9 mouse cellular contexts compared by ENCODE assay signal in genomic region chr1:172000641-172001040, GRCm38 (mm10). TPM values are rescaled to one million over a fixed set of nuclear protein-coding genes. Genes with fewer than 3 reads are reported as not detected.
A peak's percentile ranks its signal among the peaks of the same experiment; 100 is the strongest.
DNase-seq lines count a peak whose midpoint lies in the region; ATAC-seq lines count a peak whose summit lies in the region.
"Had no signal": no experiment of that assay in that cellular context is flagged by ENCODE, and none has a peak within 500 bp of the region (broad histone marks: within the 10 kb centered on the region; RNA-seq: fewer than 3 reads in every experiment).

No protein-coding gene starts in this region.

- peak; percentile 63 for ATAC-seq in forebrain, embryonic 15.5 days (replicated peaks)
- peak; percentile 53; the same call in 1 of the 2 replicates for ATAC-seq in kidney, embryonic 14.5 days (ENCODE audit: low FRiP score, low TSS enrichment)
- ATAC-seq in liver, embryonic 13.5 days (ENCODE audit: low read depth) = no peak
- peak; percentile 42 for ATAC-seq in neural tube, embryonic 12.5 days (ENCODE audit: low FRiP score, low read depth)

- H3K36me3 ChIP-seq in forebrain, embryonic 15.5 days = peaks cover 38% of the 10 kb centered on the region
- H3K36me3 ChIP-seq in kidney, embryonic 14.5 days (ENCODE audit: control insufficient read depth, insufficient read depth, low read length) = peaks cover 26% of the 10 kb centered on the region
- H3K36me3 ChIP-seq in liver, embryonic 13.5 days = no peaks in the 10 kb centered on the region
- peaks cover 49% of the 10 kb centered on the region for H3K36me3 ChIP-seq in neural tube, embryonic 12.5 days

- no peaks in the 10 kb centered on the region for H3K27me3 ChIP-seq in forebrain, embryonic 15.5 days
- no peaks in the 10 kb centered on the region for H3K27me3 ChIP-seq in kidney, embryonic 14.5 days (ENCODE audit: control insufficient read depth, insufficient read depth, low read length)
- no peaks in the 10 kb centered on the region for H3K27me3 ChIP-seq in liver, embryonic 13.5 days
- H3K27me3 ChIP-seq in neural tube, embryonic 12.5 days (replicated peaks) = no peaks in the 10 kb centered on the region
- H3K27me3 ChIP-seq: limb, embryonic 15.5 days had no signal

- no peak overlapping the region for H3K9ac ChIP-seq in forebrain, embryonic 15.5 days (replicated peaks)
- H3K9ac ChIP-seq in kidney, embryonic 14.5 days (ENCODE audit: low read depth, low read length) = no peak overlapping the region
- no peak overlapping the region for H3K9ac ChIP-seq in liver, embryonic 13.5 days
- no peak overlapping the region for H3K9ac ChIP-seq in neural tube, embryonic 12.5 days
- H3K9ac ChIP-seq: limb, embryonic 15.5 days had no signal

- no peak overlapping the region for H3K27ac ChIP-seq in forebrain, embryonic 15.5 days (replicated peaks)
- no peak overlapping the region for H3K27ac ChIP-seq in kidney, embryonic 14.5 days (ENCODE audit: low read depth, low read length)
- no peak overlapping the region for H3K27ac ChIP-seq in liver, embryonic 13.5 days
- no peak overlapping the region for H3K27ac ChIP-seq in neural tube, embryonic 12.5 days
- H3K27ac ChIP-seq: limb, embryonic 15.5 days had no signal

- 60% methylated on average over 3 of the region's 3 CpGs for WGBS in forebrain, embryonic 15.5 days
- 66% methylated on average over 3 of the region's 3 CpGs for whole genome bisulfite sequencing in kidney, embryonic 14.5 days
- WGBS in liver, embryonic 13.5 days (ENCODE audit: insufficient replicate concordance) = 34% methylated on average over 3 of the region's 3 CpGs
- 61% methylated on average over 3 of the region's 3 CpGs for WGBS in neural tube, embryonic 12.5 days

- no peak overlapping the region for H3K4me2 ChIP-seq in forebrain, embryonic 15.5 days (replicated peaks)
- H3K4me2 ChIP-seq in kidney, embryonic 14.5 days (replicated peaks; ENCODE audit: low read depth, low read length) = no peak overlapping the region
- no peak overlapping the region for H3K4me2 ChIP-seq in liver, embryonic 13.5 days
- no peak overlapping the region for H3K4me2 ChIP-seq in neural tube, embryonic 12.5 days (replicated peaks)
- H3K4me2 ChIP-seq: limb, embryonic 15.5 days had no signal

- no peaks in the 10 kb centered on the region for H3K9me3 ChIP-seq in forebrain, embryonic 15.5 days
- H3K9me3 ChIP-seq in kidney, embryonic 14.5 days (ENCODE audit: control insufficient read depth, low read length) = no peaks in the 10 kb centered on the region
- no peaks in the 10 kb centered on the region for H3K9me3 ChIP-seq in liver, embryonic 13.5 days (replicated peaks)
- no peaks in the 10 kb centered on the region for H3K9me3 ChIP-seq in neural tube, embryonic 12.5 days
- H3K9me3 ChIP-seq: limb, embryonic 15.5 days had no signal

- H3K4me1 ChIP-seq in forebrain, embryonic 15.5 days = peaks cover 7% of the 10 kb centered on the region
- H3K4me1 ChIP-seq in kidney, embryonic 14.5 days (ENCODE audit: control insufficient read depth, insufficient read depth, low read length) = no peaks in the 10 kb centered on the region
- no peaks in the 10 kb centered on the region for H3K4me1 ChIP-seq in liver, embryonic 13.5 days (replicated peaks)
- peaks cover 6% of the 10 kb centered on the region for H3K4me1 ChIP-seq in neural tube, embryonic 12.5 days
- H3K4me1 ChIP-seq: limb, embryonic 15.5 days had no signal

- no peak overlapping the region for H3K4me3 ChIP-seq in forebrain, embryonic 15.5 days
- no peak overlapping the region for H3K4me3 ChIP-seq in kidney, embryonic 14.5 days (ENCODE audit: low read length)
- H3K4me3 ChIP-seq in liver, embryonic 13.5 days (replicated peaks) = no peak overlapping the region
- no peak overlapping the region for H3K4me3 ChIP-seq in neural tube, embryonic 12.5 days
- H3K4me3 ChIP-seq: limb, embryonic 15.5 days had no signal

- DNase-seq in cerebellum, postnatal 4 days (ENCODE audit: low spot score in 2 of 2) = peak; percentile 52 to 60
- no peak for DNase-seq in cerebellum, adult 8-10 months
- peak; percentile 45 for DNase-seq in WW6 (ENCODE audit: low read depth, low spot score)
- peak; percentile 29 for DNase-seq in liver, embryonic 13.5 days
- peak; percentile 82 for DNase-seq in thymus, postnatal 0 days (ENCODE audit: low spot score)

RNA-seq across cellular contexts. Expression of gene Vangl2, which starts 27.6 kb away (rescaled TPM):
- polyA plus RNA-seq in forebrain, embryonic 15.5 days (2015; fragmentation: Nextera tagmentation; extraction: Ambion mirVana) = 48.0 and 51.5 TPM in 2 replicates
- 18.2 and 19.0 TPM in 2 replicates for polyA plus RNA-seq in kidney, embryonic 14.5 days (2014; fragmentation: Nextera tagmentation; extraction: Ambion mirVana)
- 0.89 and 1.4 TPM in 2 replicates for polyA plus RNA-seq in liver, embryonic 13.5 days (2015; fragmentation: Nextera tagmentation; extraction: Ambion mirVana)
- polyA plus RNA-seq in neural tube, embryonic 12.5 days (2016; fragmentation: Nextera tagmentation; extraction: Ambion mirVana) = 66.0 and 69.7 TPM in 2 replicates
- 15.4 and 17.4 TPM in 2 replicates for polyA plus RNA-seq in thymus, postnatal 0 days (2015; fragmentation: Nextera tagmentation; extraction: Ambion mirVana)

RNA-seq across cellular contexts. Expression of gene Nhlh1, which starts 56.7 kb away (rescaled TPM):
- 3.9 and 4.6 TPM in 2 replicates for polyA plus RNA-seq in forebrain, embryonic 15.5 days (2015; fragmentation: Nextera tagmentation; extraction: Ambion mirVana)
- polyA plus RNA-seq in kidney, embryonic 14.5 days (2014; fragmentation: Nextera tagmentation; extraction: Ambion mirVana) = not detected in 2 replicates
- polyA plus RNA-seq in liver, embryonic 13.5 days (2015; fragmentation: Nextera tagmentation; extraction: Ambion mirVana) = not detected in 2 replicates
- 18.2 and 21.7 TPM in 2 replicates for polyA plus RNA-seq in neural tube, embryonic 12.5 days (2016; fragmentation: Nextera tagmentation; extraction: Ambion mirVana)
- polyA plus RNA-seq in thymus, postnatal 0 days (2015; fragmentation: Nextera tagmentation; extraction: Ambion mirVana) = not detected in 2 replicates
